Mouse (Mus musculus): ENCODE results near the gene Zfp385b.

DNA sequence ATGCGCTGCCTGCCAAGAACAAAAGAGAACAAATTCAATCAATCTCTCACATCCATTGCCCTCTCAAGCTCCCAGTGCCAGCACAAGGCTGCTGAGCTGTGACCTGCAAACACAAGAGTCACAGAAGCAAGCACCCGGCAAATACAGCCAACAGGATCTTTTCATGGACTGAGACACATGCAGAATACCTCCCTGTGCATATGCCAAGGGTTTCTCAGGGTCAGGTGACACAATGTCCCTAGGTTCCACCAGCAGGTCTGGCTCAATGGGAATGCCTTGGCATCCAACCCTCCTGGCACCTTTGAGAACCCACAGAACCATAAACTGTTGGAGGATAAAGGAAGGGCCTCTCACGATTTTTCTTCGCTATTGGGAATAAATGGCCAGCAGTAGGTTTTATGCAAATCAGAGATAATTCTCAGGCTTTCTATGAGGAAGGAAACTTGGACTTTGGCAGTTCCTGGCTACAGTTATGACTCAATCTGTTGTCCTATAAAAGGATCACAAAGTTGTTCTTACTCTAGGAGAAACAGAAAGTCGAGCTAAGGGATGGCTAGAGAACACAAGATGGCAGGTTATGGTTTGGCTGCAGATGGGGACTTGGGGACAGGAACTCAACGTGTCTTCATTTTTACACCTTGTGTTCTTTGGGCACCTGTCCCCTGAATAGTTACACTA lies 315.6 kb downstream of the Zfp385b start:
- no peak for TF ChIP-seq CTCF (IDR thresholded peaks at IDR 0.05; ENCODE audit: borderline replicate concordance, insufficient read depth, low read length)
- TF ChIP-seq POLR2A (IDR thresholded peaks at IDR 0.05; ENCODE audit: low read depth, low read length) = no peak

All from embryonic fibroblast, embryonic 13.5 days (primary cell).